Mouse (Mus musculus): ENCODE data around the gene Dip2a. TPM values are rescaled to one million over a fixed set of nuclear protein-coding genes. Genes with fewer than 3 reads are reported as not detected.

Dip2a gene
- polyA plus RNA-seq, 2 experiments: 8.3 to 32.2 TPM

GRCm38 (mm10) chr10:76289936-76290671 is 55.0 kb downstream of the Dip2a start:
- Histone ChIP-seq H3K4me2 (replicated peaks; ENCODE audit: low read depth, low read length, severe bottlenecking) (no peak overlapping the region), H3K27ac (replicated peaks; ENCODE audit: low read depth, low read length) (no peak overlapping the region), H3K27me3 (ENCODE audit: control insufficient read depth, insufficient read depth, low read length) (no peaks in the 10 kb centered on the region), H3K4me3 (replicated peaks; ENCODE audit: low read length) (no peak overlapping the region), H3K9me3 (ENCODE audit: control insufficient read depth, low read length) (no peaks in the 10 kb centered on the region), H3K4me1 (ENCODE audit: control insufficient read depth, insufficient read depth, low read length) (no peaks in the 10 kb centered on the region), H3K36me3 (ENCODE audit: control insufficient read depth, insufficient read depth, low read length) (peaks cover 93% of the 10 kb centered on the region), H3K9ac (ENCODE audit: low read depth, low read length, severe bottlenecking) (no peak overlapping the region)
- no peak for ATAC-seq (ENCODE audit: low FRiP score, low read depth)
- no peak for TF ChIP-seq POLR2A (IDR thresholded peaks at IDR 0.05; ENCODE audit: borderline replicate concordance, extremely low read depth, insufficient read depth, insufficient read length)
- WGBS: 79% methylated on average over 3 of the region's 3 CpGs
- DNase-seq (ENCODE audit: low spot score): no peak

GRCm38 (mm10) chr10:76289052-76289451 is 56.0 kb downstream of the Dip2a start:
- H3K27ac ChIP-seq (replicated peaks; ENCODE audit: low read depth, low read length): no peak overlapping the region
- H3K36me3 ChIP-seq (ENCODE audit: control insufficient read depth, insufficient read depth, low read length): peaks cover 92% of the 10 kb centered on the region
- no peaks in the 10 kb centered on the region for H3K27me3 ChIP-seq (ENCODE audit: control insufficient read depth, insufficient read depth, low read length)
- no peak for TF ChIP-seq POLR2A (IDR thresholded peaks at IDR 0.05; ENCODE audit: borderline replicate concordance, extremely low read depth, insufficient read depth, insufficient read length)
- DNase-seq (ENCODE audit: low spot score): no peak
- no peak overlapping the region for H3K9ac ChIP-seq (ENCODE audit: low read depth, low read length, severe bottlenecking)
- H3K4me2 ChIP-seq (replicated peaks; ENCODE audit: low read depth, low read length, severe bottlenecking): no peak overlapping the region
- ATAC-seq (ENCODE audit: low FRiP score, low read depth): no peak
- H3K4me1 ChIP-seq (ENCODE audit: control insufficient read depth, insufficient read depth, low read length): no peaks in the 10 kb centered on the region
- WGBS: 85% methylated on average over 5 of the region's 5 CpGs
- no peak overlapping the region for H3K4me3 ChIP-seq (replicated peaks; ENCODE audit: low read length)
- H3K9me3 ChIP-seq (ENCODE audit: control insufficient read depth, low read length): no peaks in the 10 kb centered on the region

DNA sequence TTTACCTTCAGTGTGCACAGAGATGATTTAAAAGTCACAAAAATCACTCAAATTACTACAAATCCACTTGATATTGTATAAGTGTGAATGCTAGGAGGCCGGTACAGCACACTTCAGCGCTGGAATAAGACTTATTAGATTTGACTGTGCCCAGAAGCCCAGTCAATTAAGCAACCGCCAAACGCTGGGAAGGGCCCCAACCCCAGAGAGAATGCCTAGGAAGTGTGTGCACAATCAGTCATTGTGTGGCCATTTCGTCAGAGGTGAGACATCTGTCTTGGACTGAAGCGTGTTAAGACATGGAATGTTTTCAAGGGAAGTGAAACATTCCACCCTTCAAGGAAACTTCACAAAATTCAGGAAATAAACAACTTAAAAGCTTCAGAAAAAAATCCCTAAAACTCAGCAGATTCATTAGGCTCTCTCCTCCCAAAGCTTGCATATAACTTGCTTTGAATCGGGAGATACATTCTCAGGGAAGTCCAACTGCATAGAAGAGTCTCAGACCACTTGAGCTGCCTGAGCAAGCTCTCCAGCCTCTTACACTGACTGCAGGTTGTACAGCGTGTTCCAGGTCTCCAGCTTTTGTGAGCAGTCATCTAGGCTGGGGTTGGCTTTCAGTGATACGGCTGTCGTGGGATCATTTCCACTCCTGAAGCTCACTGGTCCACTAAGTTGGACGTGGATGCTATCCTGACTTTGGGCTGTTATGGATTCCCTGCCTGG is 56.7 kb downstream of the Dip2a start:
- Histone ChIP-seq H3K9me3 (ENCODE audit: control insufficient read depth, low read length) (no peaks in the 10 kb centered on the region), H3K4me3 (replicated peaks; ENCODE audit: low read length) (no peak overlapping the region), H3K9ac (ENCODE audit: low read depth, low read length, severe bottlenecking) (no peak overlapping the region), H3K4me2 (replicated peaks; ENCODE audit: low read depth, low read length, severe bottlenecking) (no peak overlapping the region), H3K4me1 (ENCODE audit: control insufficient read depth, insufficient read depth, low read length) (no peaks in the 10 kb centered on the region), H3K36me3 (ENCODE audit: control insufficient read depth, insufficient read depth, low read length) (peaks cover 92% of the 10 kb centered on the region), H3K27me3 (ENCODE audit: control insufficient read depth, insufficient read depth, low read length) (no peaks in the 10 kb centered on the region), H3K27ac (replicated peaks; ENCODE audit: low read depth, low read length) (no peak overlapping the region)
- no peak for TF ChIP-seq POLR2A (IDR thresholded peaks at IDR 0.05; ENCODE audit: borderline replicate concordance, extremely low read depth, insufficient read depth, insufficient read length)
- WGBS: 70% methylated on average over 11 of the region's 11 CpGs
- DNase-seq (ENCODE audit: low spot score) (no peak), ATAC-seq (ENCODE audit: low FRiP score, low read depth) (no peak)

GRCm38 (mm10) chr10:76278541-76279097 is 66.5 kb downstream of the Dip2a start:
- Histone ChIP-seq H3K27me3 (ENCODE audit: control insufficient read depth, insufficient read depth, low read length) (no peaks in the 10 kb centered on the region), H3K4me3 (replicated peaks; ENCODE audit: low read length) (no peak overlapping the region), H3K9me3 (ENCODE audit: control insufficient read depth, low read length) (no peaks in the 10 kb centered on the region), H3K9ac (ENCODE audit: low read depth, low read length, severe bottlenecking) (no peak overlapping the region), H3K4me2 (replicated peaks; ENCODE audit: low read depth, low read length, severe bottlenecking) (no peak overlapping the region), H3K36me3 (ENCODE audit: control insufficient read depth, insufficient read depth, low read length) (peaks cover 87% of the 10 kb centered on the region), H3K27ac (replicated peaks; ENCODE audit: low read depth, low read length) (no peak overlapping the region), H3K4me1 (ENCODE audit: control insufficient read depth, insufficient read depth, low read length) (no peaks in the 10 kb centered on the region)
- DNase-seq (ENCODE audit: low spot score): no peak
- TF ChIP-seq POLR2A (IDR thresholded peaks at IDR 0.05; ENCODE audit: borderline replicate concordance, extremely low read depth, insufficient read depth, insufficient read length): no peak
- ATAC-seq (ENCODE audit: low FRiP score, low read depth): no peak
- WGBS: 75% methylated on average over 5 of the region's 5 CpGs

DNA sequence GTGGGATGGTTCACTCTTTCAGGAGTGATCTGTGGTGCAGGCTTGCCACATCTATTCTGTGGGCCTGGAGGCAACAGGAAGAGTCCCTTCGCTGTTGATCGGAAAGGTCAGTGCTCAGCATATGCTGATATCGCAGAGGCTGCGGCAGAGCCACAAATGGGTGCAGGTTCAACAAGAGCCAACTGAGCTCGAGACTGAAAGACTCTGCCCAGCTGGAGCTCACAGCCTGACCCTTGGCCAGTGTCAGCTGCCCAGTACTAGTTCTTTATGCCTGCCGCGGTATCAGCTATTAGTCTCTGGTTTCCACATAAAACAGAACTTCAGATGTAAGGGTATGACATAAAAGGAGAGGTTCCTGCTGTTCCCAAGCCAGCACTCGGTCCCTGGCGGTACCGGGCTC is 69.8 kb downstream of the Dip2a start:
- Histone ChIP-seq H3K4me1 (ENCODE audit: control insufficient read depth, insufficient read depth, low read length) (no peaks in the 10 kb centered on the region), H3K4me2 (replicated peaks; ENCODE audit: low read depth, low read length, severe bottlenecking) (no peak overlapping the region), H3K9me3 (ENCODE audit: control insufficient read depth, low read length) (no peaks in the 10 kb centered on the region), H3K27me3 (ENCODE audit: control insufficient read depth, insufficient read depth, low read length) (no peaks in the 10 kb centered on the region), H3K27ac (replicated peaks; ENCODE audit: low read depth, low read length) (no peak overlapping the region), H3K36me3 (ENCODE audit: control insufficient read depth, insufficient read depth, low read length) (peaks cover 85% of the 10 kb centered on the region), H3K9ac (ENCODE audit: low read depth, low read length, severe bottlenecking) (no peak overlapping the region), H3K4me3 (replicated peaks; ENCODE audit: low read length) (no peak overlapping the region)
- 82% methylated on average over 10 of the region's 10 CpGs for WGBS
- TF ChIP-seq POLR2A (IDR thresholded peaks at IDR 0.05; ENCODE audit: borderline replicate concordance, extremely low read depth, insufficient read depth, insufficient read length): no peak
- ATAC-seq (ENCODE audit: low FRiP score, low read depth) (no peak), DNase-seq (ENCODE audit: low spot score) (no peak)

All from limb, embryonic 14.5 days (tissue).